Mouse (Mus musculus) bone marrow macrophage, adult 2 months (primary cell): ENCODE measurements around the gene Pygb. TPM values are rescaled to one million over a fixed set of nuclear protein-coding genes. Genes with fewer than 3 reads are reported as not detected.

Source experiments
- H3K27ac ChIP-seq: 2 replicates; pipeline ENCODE4 v1.5.1; 2012; ENCODE audit warnings: low read depth, low read length; ENCODE audit not compliant: insufficient read depth
- H3K4me1 ChIP-seq: 2 replicates; pipeline ENCODE4 v1.6.1; 2012; ENCODE audit warnings: low read length; ENCODE audit not compliant: control insufficient read depth, insufficient read depth
- H3K4me3 ChIP-seq: 2 replicates; pipeline ENCODE4 v1.5.1; 2012; ENCODE audit warnings: mild to moderate bottlenecking, low read length, moderate library complexity; ENCODE audit not compliant: insufficient read depth
- CTCF ChIP-seq: IDR thresholded peaks from 2 replicates; pipeline ENCODE4 v1.5.1; 2012; ENCODE audit warnings: low read depth, mild to moderate bottlenecking, low read length, moderate library complexity
- POLR2A ChIP-seq: IDR thresholded peaks from 2 replicates; pipeline ENCODE4 v1.6.1; 2012; ENCODE audit warnings: mild to moderate bottlenecking, low read depth, low read length, borderline replicate concordance
- polyA plus RNA-seq: library from polyadenylated mRNA; stranded (reverse); fragments of >200 nt; gene quantifications from 2 replicates; pipeline ENCODE4 v1.2.4, GENCODE M21; 2012; ENCODE audit not compliant: missing spikeins, insufficient read depth, insufficient read length

The Pygb gene
- polyA plus RNA-seq, 1 experiment = 33.9 TPM

GRCm38 (mm10) chr2:150788768-150789550 lies 2.4 kb downstream of the Pygb start:
- no peak overlapping the region for H3K27ac ChIP-seq
- TF ChIP-seq POLR2A = no peak
- no peak for TF ChIP-seq CTCF
- H3K4me1 ChIP-seq = peaks cover 24% of the 10 kb centered on the region
- H3K4me3 ChIP-seq = no peak overlapping the region

- Histone ChIP-seq H3K4me1 (peaks cover 12% of the 10 kb centered on the region), H3K4me3 (no peak overlapping the region), H3K27ac (no peak overlapping the region)
- TF ChIP-seq CTCF = no peak
- no peak for TF ChIP-seq POLR2A
These were observed 6.8 kb downstream of the Pygb start for GRCm38 (mm10) chr2:150793320-150793719.

DNA sequence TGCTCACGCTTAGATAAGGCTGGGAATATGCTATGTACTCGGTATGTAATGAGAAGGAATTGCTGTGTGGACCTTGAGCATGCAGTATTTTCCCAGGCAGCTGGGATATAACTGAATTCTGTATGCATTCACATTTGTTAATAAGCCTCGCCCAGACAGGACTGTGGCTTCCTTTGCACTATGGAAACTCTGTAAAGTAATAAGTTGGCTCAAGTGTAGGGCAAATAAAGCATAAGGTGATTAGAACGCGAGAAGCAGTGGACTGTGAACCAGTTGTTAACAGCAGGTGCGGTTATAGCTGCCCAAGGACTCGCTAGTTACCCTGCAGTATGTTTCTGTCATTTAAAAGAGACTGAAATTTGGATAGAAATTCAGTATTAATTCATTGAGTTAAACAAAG lies 11.5 kb downstream of the Pygb start:
- Histone ChIP-seq H3K4me1 (no peaks in the 10 kb centered on the region), H3K4me3 (no peak overlapping the region), H3K27ac (no peak overlapping the region)
- TF ChIP-seq CTCF (no peak), POLR2A (no peak)

DNA sequence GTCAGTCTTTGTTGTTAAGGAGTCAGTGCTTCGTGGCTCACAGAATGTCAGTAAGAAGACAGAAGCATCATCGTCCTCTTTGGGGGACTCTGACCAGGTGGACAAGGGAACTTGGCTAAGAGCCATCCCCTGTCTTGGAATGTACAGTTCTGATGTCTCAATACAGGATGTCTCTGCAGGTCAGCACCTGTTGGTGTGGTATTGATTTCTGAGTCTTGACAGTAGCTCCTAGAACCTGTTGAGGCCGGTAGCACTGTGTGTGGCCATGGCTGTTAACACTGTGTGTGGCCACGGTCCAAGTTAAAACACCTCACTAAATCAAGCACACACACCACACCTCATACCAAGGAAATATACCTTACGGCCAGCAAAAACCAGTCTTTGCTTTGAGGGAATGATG lies 14.1 kb downstream of the Pygb start:
- no peak overlapping the region for H3K4me3 ChIP-seq
- no peak for TF ChIP-seq POLR2A
- no peak for TF ChIP-seq CTCF
- no peak overlapping the region for H3K27ac ChIP-seq
- no peaks in the 10 kb centered on the region for H3K4me1 ChIP-seq

DNA sequence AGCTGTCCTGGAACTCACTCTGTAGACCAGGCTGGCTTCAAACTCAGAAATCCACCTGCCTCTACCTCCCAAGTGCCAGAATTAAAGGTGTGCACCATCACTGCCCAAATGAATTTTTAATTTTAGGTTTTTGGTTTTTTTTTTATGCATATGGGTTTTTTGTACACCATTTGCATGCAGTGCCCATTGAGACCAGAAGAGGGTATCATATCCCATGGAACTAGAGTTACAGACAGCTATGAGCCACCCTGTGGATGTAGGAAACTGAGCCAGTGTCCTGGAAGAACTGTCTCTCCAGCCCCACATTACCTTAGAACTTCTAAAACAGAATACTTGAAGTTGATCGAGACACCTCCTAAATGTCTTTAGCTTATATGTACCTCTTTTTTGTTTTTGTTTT lies 16.5 kb downstream of the Pygb start:
- TF ChIP-seq CTCF (no peak), POLR2A (no peak)
- no peaks in the 10 kb centered on the region for H3K4me1 ChIP-seq
- H3K27ac ChIP-seq = no peak overlapping the region
- no peak overlapping the region for H3K4me3 ChIP-seq

GRCm38 (mm10) chr2:150808381-150808780 lies 21.8 kb downstream of the Pygb start:
- H3K4me3 ChIP-seq = no peak overlapping the region
- no peaks in the 10 kb centered on the region; the same call in 1 of the 2 replicates for H3K4me1 ChIP-seq
- TF ChIP-seq CTCF = no peak
- no peak for TF ChIP-seq POLR2A
- H3K27ac ChIP-seq = no peak overlapping the region

DNA sequence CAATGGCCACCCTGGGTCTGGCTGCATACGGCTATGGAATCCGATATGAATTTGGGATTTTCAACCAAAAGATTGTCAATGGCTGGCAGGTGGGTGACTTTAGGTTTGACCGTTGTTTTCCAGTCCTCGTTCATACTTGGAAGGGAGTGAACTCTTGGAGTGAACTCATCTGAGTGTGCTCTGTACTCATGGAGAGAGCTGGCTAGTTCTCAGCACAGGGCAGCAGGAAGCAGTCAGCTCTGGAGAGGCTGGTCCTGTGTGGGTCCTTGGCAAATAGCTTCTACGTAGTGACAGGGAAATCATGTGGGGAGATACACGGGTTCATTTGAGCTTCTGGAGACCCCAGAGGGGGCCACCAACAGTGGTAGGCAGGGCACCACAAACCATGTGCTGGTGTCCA lies 22.3 kb downstream of the Pygb start:
- Histone ChIP-seq H3K4me3 (no peak overlapping the region), H3K4me1 (no peaks in the 10 kb centered on the region; the same call in 1 of the 2 replicates), H3K27ac (no peak overlapping the region)
- TF ChIP-seq CTCF = no peak
- TF ChIP-seq POLR2A = no peak

- H3K4me3 ChIP-seq = no peak overlapping the region
- no peaks in the 10 kb centered on the region; the same call in 1 of the 2 replicates for H3K4me1 ChIP-seq
- no peak overlapping the region for H3K27ac ChIP-seq
- no peak for TF ChIP-seq CTCF
- TF ChIP-seq POLR2A = no peak
These were observed 24.1 kb downstream of the Pygb start for GRCm38 (mm10) chr2:150810603-150811002.

DNA sequence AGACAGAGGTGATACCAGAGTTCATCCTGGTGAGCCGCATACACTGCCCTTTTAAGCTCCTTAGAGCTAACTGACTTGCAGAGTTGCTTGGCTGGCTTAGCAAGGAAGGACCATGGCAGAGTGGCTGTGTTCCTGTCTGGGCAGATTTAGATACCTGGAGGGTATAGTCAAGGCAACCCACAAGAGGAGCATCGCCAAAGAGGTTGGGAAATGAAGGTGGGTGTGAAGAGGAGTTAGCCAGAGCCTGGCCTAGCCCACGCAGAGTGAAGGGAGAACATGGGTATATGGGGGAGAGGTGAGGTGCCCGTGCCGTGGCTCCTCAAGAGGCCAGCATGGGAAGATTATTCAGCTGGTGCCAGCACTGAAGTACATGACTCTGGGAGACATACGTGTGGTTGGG lies 26.3 kb downstream of the Pygb start:
- H3K27ac ChIP-seq = no peak overlapping the region

DNA sequence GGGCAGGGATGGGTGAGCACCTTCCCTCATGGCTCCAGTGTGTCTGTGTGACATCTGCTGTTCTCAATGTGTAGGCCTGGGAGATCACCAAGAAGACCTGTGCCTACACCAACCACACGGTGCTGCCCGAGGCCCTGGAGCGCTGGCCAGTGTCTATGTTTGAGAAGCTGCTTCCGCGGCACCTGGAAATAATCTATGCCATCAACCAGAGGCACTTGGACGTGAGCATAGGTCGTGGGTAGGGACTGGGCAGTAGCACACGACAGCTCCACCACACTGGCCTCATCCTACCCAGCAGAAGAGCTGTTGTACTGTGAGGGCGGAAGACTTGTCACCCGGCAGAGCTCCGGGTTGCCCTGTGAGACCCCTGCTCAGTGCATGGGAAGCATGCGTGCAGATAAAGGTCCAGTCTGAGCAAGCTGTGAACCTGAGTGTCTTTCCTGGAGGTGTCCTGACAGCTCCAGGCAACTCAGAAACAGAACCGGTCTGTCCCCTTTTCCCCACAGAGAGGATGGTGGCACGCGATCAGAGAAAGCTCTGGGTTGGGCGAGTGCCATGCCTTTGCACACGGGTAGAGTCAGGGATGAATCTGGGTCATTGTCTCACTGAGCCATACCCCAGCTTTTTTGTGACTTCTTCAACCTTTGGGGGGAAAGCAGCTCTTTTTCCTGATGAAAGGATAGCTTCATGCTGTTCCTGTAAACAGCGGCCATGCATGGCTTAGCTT lies 30.3 kb downstream of the Pygb start:
- 0 out of 2 replicates have a peak, but pooled peaks cover 5% of the 10 kb centered on the region for H3K4me1 ChIP-seq
- H3K27ac ChIP-seq = no peak overlapping the region
- TF ChIP-seq CTCF (no peak), POLR2A (no peak)
- H3K4me3 ChIP-seq = no peak overlapping the region

More for the DNA sequence above, 26.3 kb downstream of the Pygb start:
- Histone ChIP-seq H3K4me1 (no peaks in the 10 kb centered on the region; the same call in 1 of the 2 replicates), H3K4me3 (no peak overlapping the region)
- TF ChIP-seq POLR2A (no peak), CTCF (no peak)
